ENCODE assay signal across 23 mouse cellular contexts in the genomic region with DNA sequence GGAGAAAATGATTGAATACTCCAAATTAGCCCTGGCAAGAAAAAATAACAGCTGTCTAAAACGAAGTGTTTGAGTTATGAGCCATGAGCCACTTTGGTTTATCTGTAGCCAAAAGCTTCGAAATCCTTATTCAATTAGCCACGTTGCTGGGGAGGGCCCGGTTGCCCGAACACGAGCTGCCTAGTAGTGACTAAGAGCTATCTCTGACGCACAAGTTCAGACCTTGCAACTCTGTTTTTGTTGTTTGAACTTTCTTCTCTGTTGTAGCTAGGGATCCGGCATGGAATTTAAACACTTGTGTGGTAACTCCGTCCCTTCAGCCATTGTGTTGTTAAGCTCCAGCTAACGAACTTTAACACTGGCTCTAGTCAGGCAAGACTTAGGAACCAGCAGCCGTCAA. TPM values are rescaled to one million over a fixed set of nuclear protein-coding genes. Genes with fewer than 3 reads are reported as not detected.
DNase-seq lines count a peak whose midpoint lies in the region; ATAC-seq and TF ChIP-seq lines count a peak whose summit lies in the region.
"Had no signal": no experiment of that assay in that cellular context is flagged by ENCODE, and none has a peak within 500 bp of the region (broad histone marks: within the 10 kb centered on the region; RNA-seq: fewer than 3 reads in every experiment).

No protein-coding gene starts in this region.

- no peaks in the 10 kb centered on the region for H3K4me1 ChIP-seq in liver, postnatal 0 days (ENCODE audit: insufficient read depth)
- H3K4me1 ChIP-seq in liver, embryonic 12.5 days = no peaks in the 10 kb centered on the region
- H3K4me1 ChIP-seq in midbrain, embryonic 10.5 days = peaks cover 23% of the 10 kb centered on the region
- H3K4me1 ChIP-seq in midbrain, embryonic 14.5 days (ENCODE audit: control insufficient read depth, insufficient read depth, low read length) = no peaks in the 10 kb centered on the region
- H3K4me1 ChIP-seq in stomach, postnatal 0 days (replicated peaks; ENCODE audit: control insufficient read depth, insufficient read depth) = no peaks in the 10 kb centered on the region
- H3K4me1 ChIP-seq: heart, embryonic 13.5 days; midbrain, embryonic 12.5 days had no signal

- no peak overlapping the region for H3K4me2 ChIP-seq in liver, postnatal 0 days (ENCODE audit: low read depth, low read length)
- no peak overlapping the region for H3K4me2 ChIP-seq in liver, embryonic 12.5 days
- H3K4me2 ChIP-seq in midbrain, embryonic 14.5 days (ENCODE audit: low read length) = no peak overlapping the region
- H3K4me2 ChIP-seq in stomach, postnatal 0 days (replicated peaks; ENCODE audit: low read depth) = no peak overlapping the region
- H3K4me2 ChIP-seq: heart, embryonic 13.5 days; limb, embryonic 15.5 days; midbrain, embryonic 12.5 days had no signal

- ATAC-seq in liver, postnatal 0 days = peak; percentile 79
- no peak for ATAC-seq in liver, embryonic 12.5 days
- no peak for ATAC-seq in midbrain, embryonic 14.5 days (ENCODE audit: low FRiP score, low TSS enrichment)
- ATAC-seq in stomach, postnatal 0 days (ENCODE audit: low FRiP score, low TSS enrichment) = no peak

- H3K27me3 ChIP-seq in liver, postnatal 0 days (ENCODE audit: insufficient read depth, low read length) = no peaks in the 10 kb centered on the region
- H3K27me3 ChIP-seq in liver, embryonic 12.5 days (replicated peaks) = no peaks in the 10 kb centered on the region
- H3K27me3 ChIP-seq in midbrain, embryonic 10.5 days (ENCODE audit: low read depth, poor library complexity, severe bottlenecking) = peaks cover 3% of the 10 kb centered on the region; the same call in 1 of the 2 replicates
- H3K27me3 ChIP-seq in midbrain, embryonic 14.5 days (ENCODE audit: control insufficient read depth, insufficient read depth, low read length) = no peaks in the 10 kb centered on the region
- H3K27me3 ChIP-seq in stomach, postnatal 0 days (ENCODE audit: control insufficient read depth, insufficient read depth, low read length) = no peaks in the 10 kb centered on the region
- H3K27me3 ChIP-seq: heart, embryonic 13.5 days; limb, embryonic 15.5 days had no signal

- no peak overlapping the region for H3K9ac ChIP-seq in liver, postnatal 0 days (replicated peaks)
- no peak overlapping the region for H3K9ac ChIP-seq in liver, embryonic 12.5 days
- H3K9ac ChIP-seq in midbrain, embryonic 14.5 days (replicated peaks; ENCODE audit: low read length) = no peak overlapping the region
- H3K9ac ChIP-seq in stomach, postnatal 0 days (ENCODE audit: low read length) = no peak overlapping the region
- H3K9ac ChIP-seq: heart, embryonic 13.5 days; limb, embryonic 15.5 days; midbrain, embryonic 12.5 days had no signal

- WGBS in liver, postnatal 0 days (ENCODE audit: insufficient replicate concordance) = 57% methylated on average over 11 of the region's 11 CpGs
- WGBS in liver, embryonic 12.5 days (ENCODE audit: insufficient replicate concordance) = 59% methylated on average over 11 of the region's 11 CpGs
- WGBS in midbrain, embryonic 10.5 days = 17% methylated on average over 11 of the region's 11 CpGs
- WGBS in midbrain, embryonic 14.5 days = 24% methylated on average over 11 of the region's 11 CpGs
- 24% methylated on average over 11 of the region's 11 CpGs for WGBS in stomach, postnatal 0 days

- H3K4me3 ChIP-seq in liver, postnatal 0 days (ENCODE audit: low read depth, low read length) = no peak overlapping the region
- H3K4me3 ChIP-seq in liver, embryonic 12.5 days = no peak overlapping the region
- H3K4me3 ChIP-seq in midbrain, embryonic 10.5 days = no peak overlapping the region
- H3K4me3 ChIP-seq in midbrain, embryonic 14.5 days (replicated peaks; ENCODE audit: low read depth, low read length) = no peak overlapping the region
- H3K4me3 ChIP-seq in stomach, postnatal 0 days (ENCODE audit: low read depth, low read length) = no peak overlapping the region
- H3K4me3 ChIP-seq: forebrain, embryonic 10.5 days; heart, adult 2 months; heart, embryonic 13.5 days; limb, embryonic 15.5 days; midbrain, embryonic 12.5 days had no signal

- no peaks in the 10 kb centered on the region for H3K36me3 ChIP-seq in liver, postnatal 0 days (replicated peaks; ENCODE audit: insufficient read depth, low read length)
- no peaks in the 10 kb centered on the region for H3K36me3 ChIP-seq in liver, embryonic 12.5 days
- no peaks in the 10 kb centered on the region for H3K36me3 ChIP-seq in midbrain, embryonic 10.5 days
- no peaks in the 10 kb centered on the region for H3K36me3 ChIP-seq in midbrain, embryonic 14.5 days (ENCODE audit: control insufficient read depth, insufficient read depth, low read length)
- H3K36me3 ChIP-seq in stomach, postnatal 0 days (ENCODE audit: control insufficient read depth, insufficient read depth, low read length) = no peaks in the 10 kb centered on the region
- H3K36me3 ChIP-seq: forebrain, embryonic 10.5 days; heart, embryonic 13.5 days; limb, embryonic 15.5 days; midbrain, embryonic 12.5 days had no signal

- no peaks in the 10 kb centered on the region for H3K9me3 ChIP-seq in liver, postnatal 0 days (ENCODE audit: low read length)
- H3K9me3 ChIP-seq in liver, embryonic 12.5 days (replicated peaks) = no peaks in the 10 kb centered on the region
- H3K9me3 ChIP-seq in midbrain, embryonic 10.5 days (replicated peaks) = no peaks in the 10 kb centered on the region
- no peaks in the 10 kb centered on the region for H3K9me3 ChIP-seq in midbrain, embryonic 14.5 days (ENCODE audit: control insufficient read depth, low read length)
- no peaks in the 10 kb centered on the region for H3K9me3 ChIP-seq in stomach, postnatal 0 days (ENCODE audit: control insufficient read depth, low read length)
- H3K9me3 ChIP-seq: forebrain, embryonic 10.5 days; heart, embryonic 13.5 days; limb, embryonic 15.5 days; midbrain, embryonic 12.5 days had no signal

- TF ChIP-seq CTCF in liver, postnatal 0 days (IDR thresholded peaks at IDR 0.05; ENCODE audit: low read depth) = no peak
- TF ChIP-seq CTCF in stomach, postnatal 0 days (IDR thresholded peaks at IDR 0.05; ENCODE audit: low read depth) = no peak

- DNase-seq in embryo, embryonic 10 days (ENCODE audit: low spot score) = peak; percentile 15
- no peak for DNase-seq in embryo, embryonic 9.5 days (ENCODE audit: extremely low spot score)
- no peak for DNase-seq in liver, postnatal 0 days
- DNase-seq in midbrain, embryonic 10.5 days (ENCODE audit: low spot score) = peak; percentile 18
- no peak for DNase-seq in midbrain, embryonic 14.5 days
- DNase-seq in stomach, postnatal 0 days (ENCODE audit: low spot score) = peak; percentile 29
- no peak for DNase-seq in right cerebral cortex, adult 18-20 months
- DNase-seq: adrenal gland, postnatal 36 days; cerebellum, adult 11 months; cerebellum, adult 9-11 months; gastrocnemius, postnatal 36 days; heart, adult 2 months; heart, postnatal 14 days; kidney, adult 2 months; kidney, postnatal 14 days; left cerebral cortex, postnatal 4 days; right cerebral cortex, postnatal 14 days; spleen, adult 18-20 months had no signal

- H3K27ac ChIP-seq in liver, postnatal 0 days (ENCODE audit: low read depth) = 0 out of 2 replicates have a peak overlapping the region, but pooled peaks have one; percentile 34
- H3K27ac ChIP-seq in liver, embryonic 12.5 days = no peak overlapping the region
- H3K27ac ChIP-seq in midbrain, embryonic 10.5 days (replicated peaks) = peak overlapping the region; percentile 68; the same call in 1 of the 2 replicates
- H3K27ac ChIP-seq in midbrain, embryonic 14.5 days (replicated peaks; ENCODE audit: low read depth, low read length) = no peak overlapping the region
- no peak overlapping the region for H3K27ac ChIP-seq in stomach, postnatal 0 days (replicated peaks)
- H3K27ac ChIP-seq: forebrain, embryonic 10.5 days; heart, adult 2 months; heart, embryonic 13.5 days; limb, embryonic 15.5 days; midbrain, embryonic 12.5 days had no signal

- TF ChIP-seq EP300 in liver, postnatal 0 days (IDR thresholded peaks at IDR 0.05; ENCODE audit: low read depth) = no peak
- no peak for TF ChIP-seq EP300 in stomach, postnatal 0 days (optimal IDR thresholded peaks at IDR 0.05)

RNA-seq across cellular contexts. Expression of gene Foxa1, which starts 37.8 kb away (rescaled TPM):
- 1.5 and 2.3 TPM in 2 replicates for polyA plus RNA-seq in liver, postnatal 0 days (2015; fragmentation: Nextera tagmentation; extraction: Ambion mirVana)
- polyA plus RNA-seq in liver, embryonic 12.5 days (2016; fragmentation: Nextera tagmentation; extraction: Ambion mirVana) = 2.4 and 2.6 TPM in 2 replicates
- polyA plus RNA-seq in midbrain, embryonic 10.5 days (2016; fragmentation: Nextera tagmentation; extraction: Ambion mirVana) = 3.2 and 3.9 TPM in 2 replicates
- polyA plus RNA-seq in midbrain, embryonic 14.5 days (2014; fragmentation: Nextera tagmentation; extraction: Ambion mirVana) = 2.4 and 3.1 TPM in 2 replicates
- 16.1 and 28.9 TPM in 2 replicates for polyA plus RNA-seq in stomach, postnatal 0 days (2015; fragmentation: Nextera tagmentation; extraction: Ambion mirVana)
- polyA plus RNA-seq: limb, embryonic 15.5 days had no signal

RNA-seq across cellular contexts. Expression of gene Ttc6, which starts 55.0 kb away (rescaled TPM):
- polyA plus RNA-seq in liver, postnatal 0 days (2015; fragmentation: Nextera tagmentation; extraction: Ambion mirVana) = 0.08 and 0.09 TPM in 2 replicates
- polyA plus RNA-seq in liver, embryonic 12.5 days (2016; fragmentation: Nextera tagmentation; extraction: Ambion mirVana) = 0.08 and 0.11 TPM in 2 replicates
- 2.1 and 2.3 TPM in 2 replicates for polyA plus RNA-seq in midbrain, embryonic 10.5 days (2016; fragmentation: Nextera tagmentation; extraction: Ambion mirVana)
- polyA plus RNA-seq in midbrain, embryonic 14.5 days (2014; fragmentation: Nextera tagmentation; extraction: Ambion mirVana) = 1.4 and 1.6 TPM in 2 replicates
- polyA plus RNA-seq in stomach, postnatal 0 days (2015; fragmentation: Nextera tagmentation; extraction: Ambion mirVana) = 3.3 and 3.5 TPM in 2 replicates

Comparison
In these comparisons a context has a peak if more than half of its experiments do, and no peak if none do; other contexts are left out.
1. DNase-seq: peak in embryo, embryonic 10 days (single experiment), midbrain, embryonic 10.5 days (single experiment) and stomach, postnatal 0 days (single experiment); none in embryo, embryonic 9.5 days (single experiment), liver, postnatal 0 days (single experiment), midbrain, embryonic 14.5 days (single experiment) and right cerebral cortex, adult 18-20 months (single experiment).
2. H3K27ac ChIP-seq: peak in liver, postnatal 0 days (single experiment) and midbrain, embryonic 10.5 days (single experiment); none in liver, embryonic 12.5 days (single experiment), midbrain, embryonic 14.5 days (single experiment) and stomach, postnatal 0 days (single experiment).